Mouse (Mus musculus): Measurements from ENCODE around the gene Mgat5.

The Mgat5 gene

GRCm38 (mm10) chr1:127235157-127235556 lies 30.3 kb downstream of the Mgat5 start:
- Histone ChIP-seq H3K27me3 (ENCODE audit: control insufficient read depth, insufficient read depth, low read length, poor library complexity, severe bottlenecking) (no peaks in the 10 kb centered on the region), H3K36me3 (ENCODE audit: control insufficient read depth, insufficient read depth, low read length, poor library complexity, severe bottlenecking) (no peaks in the 10 kb centered on the region)

GRCm38 (mm10) chr1:127236396-127236795 lies 31.6 kb downstream of the Mgat5 start:
- no peak for DNase-seq (ENCODE audit: low read depth, low spot score)
- Histone ChIP-seq H3K36me3 (ENCODE audit: control insufficient read depth, insufficient read depth, low read length, poor library complexity, severe bottlenecking) (no peaks in the 10 kb centered on the region), H3K27me3 (ENCODE audit: control insufficient read depth, insufficient read depth, low read length, poor library complexity, severe bottlenecking) (no peaks in the 10 kb centered on the region)

More at GRCm38 (mm10) chr1:127235157-127235556, 30.3 kb downstream of the Mgat5 start:
- DNase-seq (ENCODE audit: low read depth, low spot score), result no peak

GRCm38 (mm10) chr1:127238871-127239314 lies 34.1 kb downstream of the Mgat5 start:
- peak; percentile 24 for DNase-seq (ENCODE audit: low read depth, low spot score)
- Histone ChIP-seq H3K27me3 (ENCODE audit: control insufficient read depth, insufficient read depth, low read length, poor library complexity, severe bottlenecking) (no peaks in the 10 kb centered on the region), H3K36me3 (ENCODE audit: control insufficient read depth, insufficient read depth, low read length, poor library complexity, severe bottlenecking) (no peaks in the 10 kb centered on the region)

- no peaks in the 10 kb centered on the region for H3K36me3 ChIP-seq (ENCODE audit: control insufficient read depth, insufficient read depth, low read length, poor library complexity, severe bottlenecking)
- DNase-seq (ENCODE audit: low read depth, low spot score), result peak; percentile 41
Observed at GRCm38 (mm10) chr1:127239914-127240313, 35.1 kb downstream of the Mgat5 start.

GRCm38 (mm10) chr1:127242151-127242887 lies 37.5 kb downstream of the Mgat5 start:
- peak; percentile 29 for DNase-seq (ENCODE audit: low read depth, low spot score)
- no peaks in the 10 kb centered on the region for H3K36me3 ChIP-seq (ENCODE audit: control insufficient read depth, insufficient read depth, low read length, poor library complexity, severe bottlenecking)
- H3K27me3 ChIP-seq (ENCODE audit: control insufficient read depth, insufficient read depth, low read length, poor library complexity, severe bottlenecking), result no peaks in the 10 kb centered on the region

More at GRCm38 (mm10) chr1:127239914-127240313, 35.1 kb downstream of the Mgat5 start:
- H3K27me3 ChIP-seq (ENCODE audit: control insufficient read depth, insufficient read depth, low read length, poor library complexity, severe bottlenecking), result no peaks in the 10 kb centered on the region

- DNase-seq (ENCODE audit: low read depth, low spot score), result no peak
Observed at GRCm38 (mm10) chr1:127242888-127243588, 38.2 kb downstream of the Mgat5 start.

GRCm38 (mm10) chr1:127244054-127244770 lies 39.4 kb downstream of the Mgat5 start:
- H3K27me3 ChIP-seq (ENCODE audit: control insufficient read depth, insufficient read depth, low read length, poor library complexity, severe bottlenecking), result no peaks in the 10 kb centered on the region

More at GRCm38 (mm10) chr1:127242888-127243588, 38.2 kb downstream of the Mgat5 start:
- no peaks in the 10 kb centered on the region for H3K36me3 ChIP-seq (ENCODE audit: control insufficient read depth, insufficient read depth, low read length, poor library complexity, severe bottlenecking)
- no peaks in the 10 kb centered on the region for H3K27me3 ChIP-seq (ENCODE audit: control insufficient read depth, insufficient read depth, low read length, poor library complexity, severe bottlenecking)

GRCm38 (mm10) chr1:127246158-127246557 lies 41.3 kb downstream of the Mgat5 start:
- DNase-seq (ENCODE audit: low read depth, low spot score), result no peak
- no peaks in the 10 kb centered on the region for H3K36me3 ChIP-seq (ENCODE audit: control insufficient read depth, insufficient read depth, low read length, poor library complexity, severe bottlenecking)
- no peaks in the 10 kb centered on the region for H3K27me3 ChIP-seq (ENCODE audit: control insufficient read depth, insufficient read depth, low read length, poor library complexity, severe bottlenecking)

More at GRCm38 (mm10) chr1:127244054-127244770, 39.4 kb downstream of the Mgat5 start:
- H3K36me3 ChIP-seq (ENCODE audit: control insufficient read depth, insufficient read depth, low read length, poor library complexity, severe bottlenecking), result no peaks in the 10 kb centered on the region
- no peak for DNase-seq (ENCODE audit: low read depth, low spot score)

GRCm38 (mm10) chr1:127248433-127248832 lies 43.6 kb downstream of the Mgat5 start:
- Histone ChIP-seq H3K36me3 (ENCODE audit: control insufficient read depth, insufficient read depth, low read length, poor library complexity, severe bottlenecking) (no peaks in the 10 kb centered on the region; the same call in 1 of the 2 replicates), H3K27me3 (ENCODE audit: control insufficient read depth, insufficient read depth, low read length, poor library complexity, severe bottlenecking) (no peaks in the 10 kb centered on the region)
- no peak for DNase-seq (ENCODE audit: low read depth, low spot score)

- no peaks in the 10 kb centered on the region for H3K27me3 ChIP-seq (ENCODE audit: control insufficient read depth, insufficient read depth, low read length, poor library complexity, severe bottlenecking)
- H3K36me3 ChIP-seq (ENCODE audit: control insufficient read depth, insufficient read depth, low read length, poor library complexity, severe bottlenecking), result no peaks in the 10 kb centered on the region; the same call in 1 of the 2 replicates
- no peak for DNase-seq (ENCODE audit: low read depth, low spot score)
Observed at GRCm38 (mm10) chr1:127249621-127250020, 44.8 kb downstream of the Mgat5 start.

GRCm38 (mm10) chr1:127250313-127250712 lies 45.5 kb downstream of the Mgat5 start:
- no peaks in the 10 kb centered on the region for H3K27me3 ChIP-seq (ENCODE audit: control insufficient read depth, insufficient read depth, low read length, poor library complexity, severe bottlenecking)

GRCm38 (mm10) chr1:127251751-127252150 lies 46.9 kb downstream of the Mgat5 start:
- H3K27me3 ChIP-seq (ENCODE audit: control insufficient read depth, insufficient read depth, low read length, poor library complexity, severe bottlenecking), result no peaks in the 10 kb centered on the region
- DNase-seq (ENCODE audit: low read depth, low spot score), result no peak
- H3K36me3 ChIP-seq (ENCODE audit: control insufficient read depth, insufficient read depth, low read length, poor library complexity, severe bottlenecking), result no peaks in the 10 kb centered on the region; the same call in 1 of the 2 replicates

More at GRCm38 (mm10) chr1:127250313-127250712, 45.5 kb downstream of the Mgat5 start:
- DNase-seq (ENCODE audit: low read depth, low spot score), result no peak
- no peaks in the 10 kb centered on the region; the same call in 1 of the 2 replicates for H3K36me3 ChIP-seq (ENCODE audit: control insufficient read depth, insufficient read depth, low read length, poor library complexity, severe bottlenecking)

- no peak for DNase-seq (ENCODE audit: low read depth, low spot score)
- H3K27me3 ChIP-seq (ENCODE audit: control insufficient read depth, insufficient read depth, low read length, poor library complexity, severe bottlenecking), result no peaks in the 10 kb centered on the region
- H3K36me3 ChIP-seq (ENCODE audit: control insufficient read depth, insufficient read depth, low read length, poor library complexity, severe bottlenecking), result no peaks in the 10 kb centered on the region; the same call in 1 of the 2 replicates
Observed at GRCm38 (mm10) chr1:127257005-127257404, 52.2 kb downstream of the Mgat5 start.

- DNase-seq (ENCODE audit: low read depth, low spot score), result no peak
- Histone ChIP-seq H3K36me3 (ENCODE audit: control insufficient read depth, insufficient read depth, low read length, poor library complexity, severe bottlenecking) (no peaks in the 10 kb centered on the region), H3K27me3 (ENCODE audit: control insufficient read depth, insufficient read depth, low read length, poor library complexity, severe bottlenecking) (no peaks in the 10 kb centered on the region)
Observed at GRCm38 (mm10) chr1:127259669-127260068, 54.9 kb downstream of the Mgat5 start.
